9 mouse cellular contexts compared by ENCODE assay signal in genomic region chr4:66404201-66404711, GRCm38 (mm10). TPM values are rescaled to one million over a fixed set of nuclear protein-coding genes. Genes with fewer than 3 reads are reported as not detected.
DNase-seq lines count a peak whose midpoint lies in the region; ATAC-seq and TF ChIP-seq lines count a peak whose summit lies in the region.
"Had no signal": no experiment of that assay in that cellular context is flagged by ENCODE, and none has a peak within 500 bp of the region (broad histone marks: within the 10 kb centered on the region; RNA-seq: fewer than 3 reads in every experiment).

TSS of gene Astn2 (minus strand) at chr4:66404611.

- 2% methylated on average over 51 of the region's 56 CpGs for WGBS in kidney, adult 2 months
- WGBS in forebrain, embryonic 13.5 days: 0% methylated on average over 9 of the region's 56 CpGs
- 1% methylated on average over 36 of the region's 56 CpGs for WGBS in intestine, postnatal 0 days

- peak within 1 kb of the TSS; percentile 89 for H3K9ac ChIP-seq in forebrain, embryonic 13.5 days
- H3K9ac ChIP-seq in intestine, postnatal 0 days (ENCODE audit: low read depth, low read length): peak within 1 kb of the TSS; percentile 22; the same call in 1 of the 2 replicates

- peak within 1 kb of the TSS; percentile 50 for H3K4me3 ChIP-seq in kidney, adult 2 months (ENCODE audit: insufficient read depth, low read depth, low read length)
- H3K4me3 ChIP-seq in brown adipose tissue, adult 24 weeks (ENCODE audit: insufficient read depth, low read depth, low read length): peak within 1 kb of the TSS; percentile 53
- peak within 1 kb of the TSS; percentile 79 for H3K4me3 ChIP-seq in forebrain, embryonic 13.5 days
- peak within 1 kb of the TSS; percentile 57 for H3K4me3 ChIP-seq in intestine, postnatal 0 days (ENCODE audit: low read depth, low read length)

- no peaks in the 10 kb centered on the region for H3K36me3 ChIP-seq in kidney, adult 2 months (ENCODE audit: control insufficient read depth, insufficient read depth, low read length)
- no peaks in the 10 kb centered on the region for H3K36me3 ChIP-seq in forebrain, embryonic 13.5 days (ENCODE audit: poor library complexity, severe bottlenecking)
- no peaks in the 10 kb centered on the region for H3K36me3 ChIP-seq in intestine, postnatal 0 days (ENCODE audit: control insufficient read depth, insufficient read depth)
- H3K36me3 ChIP-seq: G1E had no signal

- no peak for DNase-seq in kidney, adult 2 months
- DNase-seq in kidney, adult 8-10 months: no peak
- peak; percentile 4 for DNase-seq in liver
- DNase-seq in right cerebral cortex, adult 2 months (ENCODE audit: low spot score in 2 of 2): peak; percentile 34 to 49
- no peak for DNase-seq in urinary bladder, postnatal 10 days (ENCODE audit: low spot score)

- no peaks in the 10 kb centered on the region for H3K9me3 ChIP-seq in forebrain, embryonic 13.5 days (replicated peaks)
- H3K9me3 ChIP-seq in intestine, postnatal 0 days (ENCODE audit: control insufficient read depth): no peaks in the 10 kb centered on the region

- no peaks in the 10 kb centered on the region for H3K4me1 ChIP-seq in kidney, adult 2 months (ENCODE audit: control insufficient read depth, insufficient read depth, low read length)
- 0 out of 2 replicates have a peak, but pooled peaks cover 2% of the 10 kb centered on the region for H3K4me1 ChIP-seq in brown adipose tissue, adult 24 weeks (ENCODE audit: control insufficient read depth, insufficient read depth, insufficient read length, low read length)
- H3K4me1 ChIP-seq in forebrain, embryonic 13.5 days: peaks cover 31% of the 10 kb centered on the region
- no peaks in the 10 kb centered on the region for H3K4me1 ChIP-seq in intestine, postnatal 0 days (replicated peaks; ENCODE audit: control insufficient read depth, insufficient read depth, low read length)

- H3K27me3 ChIP-seq in kidney, adult 2 months (replicated peaks; ENCODE audit: control insufficient read depth, insufficient read depth, low read length): 0 out of 2 replicates have a peak, but pooled peaks cover 2% of the 10 kb centered on the region
- peaks cover 9% of the 10 kb centered on the region; the same call in 1 of the 2 replicates for H3K27me3 ChIP-seq in forebrain, embryonic 13.5 days
- peaks cover 29% of the 10 kb centered on the region for H3K27me3 ChIP-seq in intestine, postnatal 0 days (replicated peaks; ENCODE audit: control insufficient read depth, insufficient read depth, low read length)

- peak; percentile 63 for ATAC-seq in forebrain, embryonic 13.5 days
- ATAC-seq in intestine, postnatal 0 days: no peak

- H3K27ac ChIP-seq in kidney, adult 2 months (ENCODE audit: insufficient read depth, low read depth, low read length): no peak within 1 kb of the TSS
- H3K27ac ChIP-seq in brown adipose tissue, adult 24 weeks (replicated peaks; ENCODE audit: low read depth, low read length): no peak within 1 kb of the TSS
- peak within 1 kb of the TSS; percentile 61; the same call in 1 of the 2 replicates for H3K27ac ChIP-seq in forebrain, embryonic 13.5 days
- no peak within 1 kb of the TSS for H3K27ac ChIP-seq in intestine, postnatal 0 days (ENCODE audit: low read depth, low read length)

- TF ChIP-seq CTCF in kidney, adult 2 months (conservative IDR thresholded peaks at IDR 0.05; ENCODE audit: insufficient read depth, insufficient read length, low read depth, low read length): no peak
- no peak for TF ChIP-seq CTCF in intestine, postnatal 0 days (IDR thresholded peaks at IDR 0.05; ENCODE audit: low read depth)

- peak within 1 kb of the TSS; percentile 98 for H3K4me2 ChIP-seq in forebrain, embryonic 13.5 days
- peak within 1 kb of the TSS; percentile 83 for H3K4me2 ChIP-seq in intestine, postnatal 0 days (replicated peaks; ENCODE audit: low read depth)

- TF ChIP-seq POLR2A in kidney, adult 2 months (IDR thresholded peaks at IDR 0.05; ENCODE audit: low read depth, low read length): no peak

RNA-seq across cellular contexts. Expression of gene Astn2, which starts in this region (rescaled TPM):
- polyA plus RNA-seq in kidney, adult 2 months (2012; rRNA removed): 2.5 and 2.6 TPM in 2 replicates
- not detected in 2 replicates for polyA plus RNA-seq in brown adipose tissue, adult 24 weeks (2012; ENCODE audit: insufficient read depth, insufficient read length, missing spikeins)
- polyA plus RNA-seq in forebrain, embryonic 13.5 days (2015; fragmentation: Nextera tagmentation; extraction: Ambion mirVana): 0.62 and 0.81 TPM in 2 replicates
- polyA plus RNA-seq in intestine, postnatal 0 days (2015; fragmentation: Nextera tagmentation; extraction: Ambion mirVana): 0.18 TPM in 2 replicates
- polyA plus RNA-seq: G1E had no signal

Comparison
In these comparisons a context has a peak if more than half of its experiments do, and no peak if none do; other contexts are left out.
1. Peak in ATAC-seq, H3K4me3 ChIP-seq, H3K27ac ChIP-seq, H3K9ac ChIP-seq and H3K4me2 ChIP-seq in forebrain, embryonic 13.5 days; RNA of the gene not detected or under 1 TPM.
2. DNase-seq: peak in liver (single experiment) and right cerebral cortex, adult 2 months (2 of 2); none in kidney, adult 2 months (single experiment), kidney, adult 8-10 months (0 of 2) and urinary bladder, postnatal 10 days (single experiment).
3. Peak in every context shown above with its lines, with median percentiles within 50 percentile points of each other: H3K4me3 ChIP-seq.